Mouse (Mus musculus): ENCODE measurements around the gene Zfp423. TPM values are rescaled to one million over a fixed set of nuclear protein-coding genes. Genes with fewer than 3 reads are reported as not detected.
"Not testable (repeated sequence)": the region's sequence is repeated elsewhere in the genome, so short reads cannot be mapped to it uniquely, and the experiment has no call there.

The Zfp423 gene
- polyA plus RNA-seq, 2 experiments from 2014 or later, result not detected

GRCm38 (mm10) chr8:87895203-87896041, 64.0 kb downstream of the Zfp423 start:
- ATAC-seq, result no peak

- no peak for ATAC-seq
Measured at GRCm38 (mm10) chr8:87894287-87894686, 65.1 kb downstream of the Zfp423 start.

- ATAC-seq, result no peak
Measured at GRCm38 (mm10) chr8:87893547-87893946, 65.8 kb downstream of the Zfp423 start.

- ATAC-seq, result no peak
Measured at GRCm38 (mm10) chr8:87892891-87893290, 66.5 kb downstream of the Zfp423 start.

GRCm38 (mm10) chr8:87891884-87892283, 67.5 kb downstream of the Zfp423 start:
- no peak for ATAC-seq

GRCm38 (mm10) chr8:87887956-87888355, 71.4 kb downstream of the Zfp423 start:
- ATAC-seq, result no peak

- no peak for ATAC-seq
Measured at GRCm38 (mm10) chr8:87881088-87881487, 78.3 kb downstream of the Zfp423 start.

- no peak for ATAC-seq
Measured at GRCm38 (mm10) chr8:87875852-87876251, 83.5 kb downstream of the Zfp423 start.

- no peak for ATAC-seq
Measured at GRCm38 (mm10) chr8:87875452-87875851, 83.9 kb downstream of the Zfp423 start.

- ATAC-seq, result no peak
Measured at GRCm38 (mm10) chr8:87872987-87873550, 86.3 kb downstream of the Zfp423 start.

- ATAC-seq, result no peak
Measured at GRCm38 (mm10) chr8:87872356-87872930, 87.0 kb downstream of the Zfp423 start.

GRCm38 (mm10) chr8:87866586-87866985, 92.8 kb downstream of the Zfp423 start:
- ATAC-seq, result no peak

- ATAC-seq, result no peak
Measured at GRCm38 (mm10) chr8:87864236-87864635, 95.2 kb downstream of the Zfp423 start.

- ATAC-seq, result no peak
Measured at GRCm38 (mm10) chr8:87863128-87863527, 96.3 kb downstream of the Zfp423 start.

GRCm38 (mm10) chr8:87861718-87862117, 97.7 kb downstream of the Zfp423 start:
- ATAC-seq, result no peak

GRCm38 (mm10) chr8:87860905-87861304, 98.5 kb downstream of the Zfp423 start:
- no peak for ATAC-seq

- ATAC-seq, result no peak
Measured at GRCm38 (mm10) chr8:87851871-87852270, 107.5 kb downstream of the Zfp423 start.

GRCm38 (mm10) chr8:87851380-87851779, 108.0 kb downstream of the Zfp423 start:
- ATAC-seq, result no peak

- no peak for ATAC-seq
Measured at GRCm38 (mm10) chr8:87848836-87849235, 110.6 kb downstream of the Zfp423 start.

GRCm38 (mm10) chr8:87847796-87848195, 111.6 kb downstream of the Zfp423 start:
- ATAC-seq, result no peak

- not testable (repeated sequence) for ATAC-seq
Measured at GRCm38 (mm10) chr8:87842096-87842495, 117.3 kb downstream of the Zfp423 start.

GRCm38 (mm10) chr8:87837266-87837665, 122.1 kb downstream of the Zfp423 start:
- ATAC-seq, result no peak

GRCm38 (mm10) chr8:87836866-87837265, 122.5 kb downstream of the Zfp423 start:
- ATAC-seq, result no peak

- ATAC-seq, result no peak
Measured at GRCm38 (mm10) chr8:87835924-87836323, 123.5 kb downstream of the Zfp423 start.
